Mouse (Mus musculus): ENCODE data around the gene Dynll1.

DNA sequence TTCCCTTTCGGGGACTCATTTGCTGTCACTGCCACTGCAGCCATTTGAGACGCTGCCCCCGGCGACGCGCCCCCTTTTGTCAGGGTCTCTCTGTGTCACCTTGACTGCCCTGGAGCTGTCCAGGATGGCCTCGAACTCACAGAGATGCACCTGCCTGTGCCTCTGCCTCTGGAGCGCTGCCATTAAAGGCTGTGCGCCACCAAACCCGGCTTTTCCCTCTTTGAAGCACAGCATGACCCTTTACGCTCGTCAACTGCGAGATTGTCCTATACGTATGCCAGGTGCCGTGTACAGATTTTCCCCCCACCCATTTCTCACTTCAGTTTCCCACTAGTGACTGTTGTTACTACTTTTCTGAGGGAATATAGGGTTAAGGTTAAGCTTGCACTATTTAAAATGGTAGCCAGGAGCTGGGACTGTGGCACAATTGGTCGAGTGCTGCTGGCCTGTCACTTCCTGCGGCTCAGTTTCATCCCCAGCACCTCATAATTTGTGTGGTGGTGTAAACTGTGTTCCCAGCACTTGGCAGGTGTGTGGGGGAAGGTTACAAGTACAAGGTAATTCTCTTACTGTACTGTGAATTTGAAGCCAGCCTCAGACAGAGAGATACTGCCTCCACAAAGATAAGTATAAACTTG lies 20.6 kb downstream of the Dynll1 start:
- TF ChIP-seq MAX (IDR thresholded peaks at IDR 0.05; ENCODE audit: low read length), result no peak
- no peak for TF ChIP-seq POLR2A (IDR thresholded peaks at IDR 0.05; ENCODE audit: control insufficient read depth in 1 of 2, insufficient read depth in 1 of 2, low read depth in 1 of 2, low read length in 2 of 2, poor library complexity in 1 of 2)
- TF ChIP-seq CTCF (IDR thresholded peaks at IDR 0.05 in 2 of 3, conservative IDR thresholded peaks at IDR 0.05 in 1 of 3; ENCODE audit: control insufficient read depth in 1 of 3, insufficient read depth in 1 of 3, low read depth in 2 of 3, low read length in 3 of 3, poor library complexity in 1 of 3, severe bottlenecking in 1 of 3), result peak in 2 of 3 experiments; percentile 5 to 9; a peak in 2 of 6 replicates
- TF ChIP-seq POLR2AphosphoS5 (IDR thresholded peaks at IDR 0.05; ENCODE audit: borderline replicate concordance, low read depth, low read length), result no peak
- TF ChIP-seq GABPA (IDR thresholded peaks at IDR 0.05; ENCODE audit: low read depth, low read length), result no peak
- TF ChIP-seq E2F4 (IDR thresholded peaks at IDR 0.05; ENCODE audit: borderline replicate concordance, low read depth, low read length), result no peak
- TF ChIP-seq RCOR1 (IDR thresholded peaks at IDR 0.05; ENCODE audit: low read depth, low read length), result no peak
- no peak for TF ChIP-seq CHD1 (IDR thresholded peaks at IDR 0.05; ENCODE audit: low read depth, low read length)
- no peak for TF ChIP-seq NELFE (IDR thresholded peaks at IDR 0.05; ENCODE audit: low read depth, low read length)

All from MEL (cell line).